Mouse (Mus musculus) cerebellum, adult (tissue): ENCODE data around the gene Abcg8.

Experiments used
- ATAC-seq: cut with Nextera tagmentation; 2 replicates; pipeline ENCODE4 v1.9.2; 2017; ENCODE audit warnings: mild to moderate bottlenecking, moderate library complexity, mixed read lengths; ENCODE audit not compliant: insufficient number of reproducible peaks, low FRiP score, low TSS enrichment

The Abcg8 gene

DNA sequence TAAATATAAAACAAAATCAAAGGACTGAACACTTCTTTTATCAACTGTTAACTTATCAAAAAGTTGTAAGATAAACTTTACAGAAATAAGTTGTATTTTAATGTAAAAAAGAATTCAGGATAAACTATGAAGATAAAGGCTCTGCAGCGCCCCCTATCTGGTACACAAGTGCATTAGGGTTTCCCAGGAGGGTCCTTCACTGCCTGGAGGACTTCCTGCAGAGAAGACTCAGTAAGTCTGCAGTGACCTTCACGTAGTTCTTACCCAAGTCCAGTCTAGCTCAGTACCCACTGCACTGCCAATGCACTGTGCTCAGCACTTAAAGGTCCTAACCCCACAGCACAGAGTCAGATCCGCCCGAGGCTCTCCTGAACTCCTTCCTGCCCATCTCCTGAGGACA, 31.3 kb downstream of the Abcg8 start:
- no peak for ATAC-seq

DNA sequence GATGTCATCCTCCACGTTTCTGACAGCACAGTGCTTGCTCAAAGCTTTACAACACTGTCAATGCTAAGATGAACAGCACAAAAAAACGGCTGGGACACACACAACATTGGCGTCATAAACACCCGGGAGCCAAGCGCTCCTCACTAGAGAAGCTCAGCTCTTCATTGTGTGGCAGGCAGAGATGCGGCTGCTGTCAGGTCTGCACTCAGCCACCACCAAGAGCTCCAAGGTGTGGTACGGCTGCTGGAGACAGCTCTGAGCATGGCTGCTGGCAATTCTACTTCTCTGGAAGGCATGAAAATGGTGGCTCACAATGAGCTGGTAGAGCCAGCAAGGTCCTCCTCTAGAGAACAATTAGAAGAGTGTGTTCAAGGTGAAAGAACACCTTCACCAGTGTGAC, 32.7 kb downstream of the Abcg8 start:
- ATAC-seq = no peak

GRCm38 (mm10) chr17:84709403-84709851, 33.3 kb downstream of the Abcg8 start:
- ATAC-seq = no peak

GRCm38 (mm10) chr17:84713563-84714164, 37.6 kb downstream of the Abcg8 start:
- ATAC-seq = no peak

GRCm38 (mm10) chr17:84714930-84715329, 38.8 kb downstream of the Abcg8 start:
- no peak for ATAC-seq

DNA sequence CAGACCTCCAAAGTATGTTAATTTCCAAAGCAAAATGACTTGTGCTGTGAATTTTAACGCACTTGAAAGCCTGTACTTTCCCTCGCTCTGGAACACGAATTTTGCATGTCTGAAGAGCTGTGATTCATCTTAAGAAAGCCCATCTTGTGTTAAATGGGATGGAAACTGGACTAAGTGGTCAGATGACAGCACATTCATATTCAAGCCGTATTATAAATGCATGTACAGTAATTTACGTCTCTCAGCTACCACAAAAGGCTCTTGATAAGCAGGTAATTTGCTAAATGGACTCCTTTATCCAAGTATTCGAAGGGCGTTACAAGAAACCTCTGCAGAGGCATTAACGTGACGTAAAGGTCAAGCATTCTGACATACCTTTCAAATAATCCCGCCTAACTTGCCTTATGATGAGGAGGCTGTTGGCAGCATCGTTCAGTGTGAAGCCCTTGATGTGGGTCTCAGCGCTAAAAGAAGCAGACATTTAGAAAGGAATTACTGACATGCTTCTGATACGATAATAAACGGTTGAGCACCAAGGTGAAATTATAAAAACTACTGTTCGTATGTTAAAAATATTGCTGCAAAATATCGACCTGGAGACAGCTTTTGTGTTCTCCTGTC, 40.3 kb downstream of the Abcg8 start:
- ATAC-seq = no peak

DNA sequence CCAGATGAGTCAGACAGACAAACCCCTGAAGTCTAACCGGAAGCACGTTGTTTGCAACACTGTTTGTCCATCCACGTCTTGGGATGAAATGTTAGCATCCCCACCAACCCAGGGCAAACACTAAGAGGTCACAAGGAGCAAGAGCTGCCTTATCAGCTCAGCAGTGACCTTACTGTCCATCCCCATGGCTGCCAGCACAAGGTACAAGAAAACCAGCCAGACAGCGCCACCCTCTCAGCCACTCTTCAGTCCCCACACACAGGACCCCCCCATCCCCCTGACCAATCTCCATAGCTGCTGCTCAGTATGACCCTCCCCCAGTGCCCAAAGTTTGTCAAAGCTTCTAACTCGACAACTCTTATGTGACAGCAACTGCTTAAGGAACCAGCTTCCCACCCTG, 41.3 kb downstream of the Abcg8 start:
- no peak for ATAC-seq

DNA sequence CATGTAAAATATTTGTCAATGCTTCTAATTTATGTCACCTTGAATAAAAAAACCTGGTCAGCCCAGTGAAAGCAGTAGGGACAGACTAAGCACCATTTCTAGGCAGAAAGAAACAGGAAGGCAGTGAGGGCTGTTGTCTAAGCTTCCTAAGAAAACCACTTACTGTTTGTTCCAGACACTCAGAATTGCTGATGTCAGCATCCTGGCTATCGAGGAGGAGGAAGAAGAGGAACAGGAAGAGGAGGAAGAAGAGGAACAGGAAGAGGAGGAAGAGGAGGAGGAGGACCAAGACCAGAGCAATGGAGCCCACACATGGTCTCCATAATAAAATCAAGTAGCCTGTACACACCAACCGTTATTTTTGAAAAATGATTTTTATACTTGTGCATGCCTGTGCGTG, 43.0 kb downstream of the Abcg8 start:
- no peak for ATAC-seq

- ATAC-seq = no peak
These were observed 47.9 kb downstream of the Abcg8 start for GRCm38 (mm10) chr17:84724028-84724427.

DNA sequence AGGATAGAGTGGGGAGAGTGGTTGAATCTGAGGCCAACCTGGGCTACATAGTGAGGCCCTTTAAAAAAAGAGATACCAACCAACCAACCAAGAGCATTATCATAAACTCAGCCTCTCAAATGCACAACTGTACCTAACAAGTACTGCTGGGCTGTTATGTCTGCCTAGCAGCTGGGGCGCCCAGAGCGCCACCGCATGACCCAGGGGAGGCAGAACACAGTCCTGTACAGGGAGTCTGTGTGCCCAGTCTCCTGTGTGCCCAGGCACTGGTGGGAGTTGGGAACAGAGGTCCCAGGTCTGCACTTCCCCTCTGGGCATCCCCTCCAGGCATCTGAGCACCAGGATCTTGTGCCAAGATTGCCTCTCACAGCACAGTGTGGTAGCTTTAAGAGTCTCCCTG, 49.1 kb downstream of the Abcg8 start:
- no peak for ATAC-seq

DNA sequence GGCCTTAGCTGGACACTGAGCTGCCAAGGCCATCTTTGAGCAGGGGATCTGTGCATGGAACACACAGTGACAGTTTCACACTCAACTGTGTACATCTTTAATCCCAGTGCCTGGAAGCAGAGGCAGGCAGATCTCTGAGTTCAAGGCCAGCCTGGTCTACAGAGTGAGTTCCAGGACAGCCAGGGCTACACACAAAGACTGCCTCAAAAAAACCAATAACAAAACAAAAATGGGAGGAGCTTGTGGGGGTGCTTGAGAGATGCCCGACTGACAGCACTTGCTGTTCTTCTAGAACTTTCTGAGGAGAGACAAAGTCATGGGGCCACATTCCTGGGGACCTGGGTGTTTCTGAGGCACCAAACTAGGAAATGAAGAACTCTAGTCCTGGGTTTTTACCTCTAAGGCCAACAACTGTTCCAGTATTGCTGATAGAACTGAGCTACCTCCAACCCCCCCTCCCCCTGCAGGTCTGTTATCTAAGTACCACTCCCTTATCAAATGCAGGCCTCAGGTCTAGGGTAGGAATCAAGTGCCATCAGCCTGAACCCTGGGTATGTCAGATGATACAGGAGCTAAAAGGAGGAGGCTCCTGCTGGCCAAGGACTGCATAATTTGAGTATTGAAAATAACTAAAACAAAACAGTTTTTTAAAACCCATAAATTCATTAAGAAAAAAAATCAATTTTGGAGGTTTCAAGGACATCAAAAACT, 52.3 kb downstream of the Abcg8 start:
- ATAC-seq = no peak

DNA sequence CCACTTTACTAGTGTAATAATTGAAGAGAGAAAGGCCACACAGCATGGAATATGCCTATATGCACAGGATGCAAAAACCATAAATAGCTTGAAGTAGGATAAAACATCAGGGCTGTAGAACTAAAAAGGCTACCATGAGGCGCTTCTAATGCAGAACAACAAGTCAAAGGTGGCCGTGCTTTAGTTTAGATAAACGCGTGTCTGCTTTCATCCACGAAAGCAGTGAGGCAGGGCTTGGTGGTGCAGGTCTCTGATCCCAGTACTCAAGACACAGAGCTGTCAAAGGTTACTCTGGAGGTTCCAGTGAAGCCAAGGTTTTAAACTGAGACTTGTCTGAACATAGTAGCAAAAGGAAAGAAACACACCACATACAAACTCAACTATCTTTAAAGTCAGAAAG, 53.0 kb downstream of the Abcg8 start:
- ATAC-seq = no peak

- no peak for ATAC-seq
These were observed 55.3 kb downstream of the Abcg8 start for GRCm38 (mm10) chr17:84731361-84731760.

- no peak for ATAC-seq
These were observed 56.5 kb downstream of the Abcg8 start for GRCm38 (mm10) chr17:84732612-84733011.

DNA sequence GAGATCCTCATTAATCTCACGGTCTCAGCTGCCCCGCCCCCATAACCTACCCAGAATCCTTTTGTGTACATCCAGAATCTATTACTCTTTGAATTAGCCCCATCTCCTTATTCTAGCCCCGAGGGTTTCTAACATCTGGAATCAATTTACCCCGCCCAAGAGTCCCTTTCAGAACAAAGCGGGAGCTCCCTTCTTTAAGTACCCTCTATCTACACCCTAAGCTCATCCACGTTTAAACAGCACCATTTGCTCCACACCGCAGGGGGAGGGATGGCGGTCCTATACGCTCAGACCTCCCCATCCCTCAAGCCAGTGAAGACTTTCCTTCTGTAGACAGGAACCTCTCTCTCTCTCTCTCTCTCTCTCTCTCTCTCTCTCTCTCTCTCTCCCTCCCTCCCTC, 60.6 kb downstream of the Abcg8 start:
- ATAC-seq = no peak

- ATAC-seq = peak; percentile 45; the same call in 1 of the 2 replicates
These were observed 62.1 kb downstream of the Abcg8 start for GRCm38 (mm10) chr17:84738073-84738797.

DNA sequence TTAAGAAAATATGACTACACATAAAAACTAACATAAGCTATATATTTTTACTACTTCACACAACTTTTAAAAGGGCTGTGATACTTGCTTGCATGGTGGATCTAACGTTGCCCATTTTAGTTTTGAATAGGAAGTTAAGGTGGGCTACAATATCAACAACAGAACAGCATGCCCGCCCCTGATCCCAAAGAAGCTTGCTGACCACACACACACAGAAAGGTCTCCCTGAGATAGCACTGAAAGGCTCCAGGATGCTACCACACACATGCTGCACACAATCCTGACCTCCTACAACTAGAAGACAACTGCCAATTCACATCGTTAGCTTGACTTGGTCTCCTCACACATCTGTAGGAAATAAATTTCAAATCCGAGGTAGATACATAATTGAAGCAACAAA, 68.2 kb downstream of the Abcg8 start:
- no peak for ATAC-seq

DNA sequence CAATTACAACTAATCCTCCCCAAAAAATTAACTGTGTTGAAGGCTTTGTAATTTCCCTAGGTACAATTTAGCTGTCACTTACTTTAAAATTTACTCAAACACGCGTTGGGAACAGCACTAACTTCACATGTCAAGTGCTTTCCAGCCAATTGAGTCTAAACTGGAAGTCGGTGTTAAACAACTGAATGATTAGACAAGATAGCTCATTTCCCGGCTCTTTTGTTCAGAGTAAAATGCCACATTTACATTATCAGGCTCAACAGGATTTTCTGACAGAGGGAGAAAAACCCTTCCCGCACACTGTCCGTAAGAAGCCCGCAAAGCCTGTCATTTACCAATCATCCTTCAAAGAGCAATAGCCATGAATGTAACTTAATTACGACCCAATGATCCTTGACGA, 68.9 kb downstream of the Abcg8 start:
- no peak for ATAC-seq

GRCm38 (mm10) chr17:84747212-84747611, 71.1 kb downstream of the Abcg8 start:
- no peak for ATAC-seq

DNA sequence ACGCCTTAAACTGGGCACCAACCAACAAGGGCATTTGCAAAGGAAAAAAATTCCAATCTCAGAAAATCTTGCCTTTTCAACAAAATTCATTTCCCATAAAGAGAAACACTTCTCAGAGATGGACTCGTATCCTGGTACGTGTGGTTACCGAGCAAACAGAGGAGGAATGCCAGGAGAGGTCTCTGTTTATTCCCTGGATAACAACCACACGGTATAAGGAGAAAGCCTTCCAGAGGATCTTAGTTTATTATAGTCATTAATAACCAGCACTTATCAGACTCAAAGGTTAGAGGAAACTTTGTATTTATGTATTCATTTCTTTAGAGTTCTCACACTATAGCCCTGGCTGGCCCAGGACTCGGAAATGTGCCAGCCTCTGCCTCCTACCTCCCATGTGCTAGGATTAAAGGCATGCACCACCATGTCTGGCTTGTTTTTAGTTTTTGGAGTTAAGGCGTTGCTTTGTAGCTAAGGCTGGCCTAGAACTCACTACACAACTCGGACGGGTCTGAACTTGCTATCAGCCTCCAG, 72.1 kb downstream of the Abcg8 start:
- ATAC-seq = no peak

- ATAC-seq = no peak
These were observed 73.2 kb downstream of the Abcg8 start for GRCm38 (mm10) chr17:84749297-84749696.
